Mouse (Mus musculus) ES-E14 (cell line): ENCODE measurements around the gene Ldah.

Experiments used
- CHD2 ChIP-seq: IDR thresholded peaks from 2 replicates; pipeline ENCODE4 v1.6.1; 2014; ENCODE audit warnings: mild to moderate bottlenecking, low read depth, low read length, inconsistent platforms
- HCFC1 ChIP-seq: IDR thresholded peaks from 2 replicates; pipeline ENCODE4 v1.6.1; 2012; ENCODE audit warnings: low read length, inconsistent platforms, borderline replicate concordance; ENCODE audit not compliant: insufficient read depth
- MAFK ChIP-seq: IDR thresholded peaks from 2 replicates; pipeline ENCODE4 v1.6.1; 2014; ENCODE audit warnings: mild to moderate bottlenecking, low read depth, low read length, inconsistent platforms; ENCODE audit not compliant: insufficient read depth
- ZC3H11A ChIP-seq: IDR thresholded peaks from 2 replicates; pipeline ENCODE4 v1.6.1; 2012; ENCODE audit warnings: low read depth, mild to moderate bottlenecking, inconsistent platforms, low read length, borderline replicate concordance
- ZNF384 ChIP-seq: IDR thresholded peaks from 2 replicates; pipeline ENCODE4 v1.6.1; 2012; ENCODE audit warnings: low read depth, low read length, inconsistent platforms

DNA sequence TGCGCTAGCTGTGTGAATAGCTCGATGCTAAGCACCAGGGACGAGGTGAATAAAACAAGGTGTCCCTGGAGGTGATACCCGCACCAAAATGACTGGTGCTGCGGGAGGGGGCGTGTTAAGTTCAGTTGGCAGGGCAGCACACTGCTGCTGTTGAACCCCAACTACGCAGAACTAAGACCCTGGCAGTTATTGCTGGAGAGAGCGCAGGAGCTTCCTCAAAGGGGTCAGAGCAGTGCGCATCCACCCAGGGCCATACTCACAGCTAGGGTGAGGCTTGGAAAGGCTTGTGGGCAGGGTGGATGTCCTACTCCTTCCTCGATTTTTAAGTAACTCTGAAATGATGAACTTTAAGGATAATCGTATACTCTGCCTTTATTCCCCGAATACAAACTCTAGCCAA is 105.9 kb downstream of the Ldah start:
- TF ChIP-seq MAFK (no peak), ZNF384 (no peak), ZC3H11A (no peak), HCFC1 (no peak), CHD2 (no peak)
